Mouse (Mus musculus): ENCODE data around the gene Smg6. TPM values are rescaled to one million over a fixed set of nuclear protein-coding genes. Genes with fewer than 3 reads are reported as not detected.

Gene Smg6
- polyA plus RNA-seq, 1 experiment, result 25.3 TPM

DNA sequence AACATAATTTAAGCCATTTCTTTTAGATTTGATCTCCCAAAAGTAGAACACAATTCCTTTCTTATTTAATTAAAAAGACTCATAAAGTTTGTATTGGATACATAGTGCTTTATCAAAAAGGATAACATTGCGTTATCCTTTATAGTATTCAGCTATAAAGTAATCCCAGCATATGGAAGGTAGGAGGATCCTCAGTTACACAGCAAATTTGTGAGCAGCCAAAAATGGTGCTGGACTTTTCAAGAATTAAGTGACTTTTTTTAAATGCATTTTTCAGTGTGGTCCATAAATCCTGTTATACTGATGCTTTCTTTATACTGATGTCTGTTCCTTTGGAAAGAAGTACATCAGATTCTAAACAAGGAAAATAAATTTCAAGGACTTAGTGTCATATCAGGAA, 169.1 kb downstream of the Smg6 start:
- Histone ChIP-seq H3K4me3 (ENCODE audit: low read depth, low read length) (no peak overlapping the region), H3K9me3 (replicated peaks; ENCODE audit: control insufficient read depth, insufficient read depth, low read length, poor library complexity, severe bottlenecking) (no peaks in the 10 kb centered on the region), H3K36me3 (ENCODE audit: control insufficient read depth, insufficient read depth, low read length, poor library complexity, severe bottlenecking) (no peaks in the 10 kb centered on the region), H3K27me3 (ENCODE audit: control insufficient read depth, insufficient read depth, low read length, poor library complexity, severe bottlenecking) (no peaks in the 10 kb centered on the region), H3K9ac (ENCODE audit: low read depth, poor library complexity, severe bottlenecking) (no peak overlapping the region), H3K4me1 (ENCODE audit: control insufficient read depth, insufficient read depth, low read length) (no peaks in the 10 kb centered on the region), H3K27ac (ENCODE audit: insufficient read depth, low read length) (no peak overlapping the region)
- TF ChIP-seq CTCF (IDR thresholded peaks at IDR 0.05; ENCODE audit: low read depth, low read length), result no peak
- TF ChIP-seq EP300 (IDR thresholded peaks at IDR 0.05; ENCODE audit: insufficient read depth, low read depth, low read length), result no peak

DNA sequence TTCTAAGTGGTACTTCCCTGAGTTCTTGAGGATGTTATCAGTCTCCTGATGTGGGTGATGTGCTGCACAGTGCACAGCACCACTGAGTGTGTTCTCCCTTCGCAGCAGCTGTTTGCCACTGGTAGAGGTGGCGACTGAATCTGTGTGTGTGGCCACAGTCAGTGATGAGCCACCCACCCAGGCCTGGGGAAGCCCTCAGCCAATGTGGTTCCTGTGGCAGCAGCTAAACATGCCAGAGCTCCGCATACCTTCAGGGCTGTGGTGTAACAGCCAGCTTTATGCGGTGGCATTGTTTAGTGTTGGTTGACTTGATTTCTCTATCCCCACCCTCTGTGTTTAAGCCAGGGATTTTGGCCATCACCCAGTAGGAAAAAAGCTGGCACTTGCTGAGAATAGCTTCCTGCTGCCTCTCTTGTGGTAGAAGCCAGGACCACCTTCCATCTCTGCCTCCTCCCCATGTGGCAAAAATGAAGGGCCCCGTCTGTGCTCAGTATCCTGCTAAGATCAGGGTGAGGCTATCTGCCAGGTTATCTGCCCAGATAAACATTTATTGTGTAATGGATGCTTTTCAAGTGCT, 177.2 kb downstream of the Smg6 start:
- no peaks in the 10 kb centered on the region for H3K9me3 ChIP-seq (replicated peaks; ENCODE audit: control insufficient read depth, insufficient read depth, low read length, poor library complexity, severe bottlenecking)
- H3K36me3 ChIP-seq (ENCODE audit: control insufficient read depth, insufficient read depth, low read length, poor library complexity, severe bottlenecking), result no peaks in the 10 kb centered on the region
- H3K27me3 ChIP-seq (ENCODE audit: control insufficient read depth, insufficient read depth, low read length, poor library complexity, severe bottlenecking), result no peaks in the 10 kb centered on the region
- no peaks in the 10 kb centered on the region for H3K4me1 ChIP-seq (ENCODE audit: control insufficient read depth, insufficient read depth, low read length)
- no peak overlapping the region for H3K27ac ChIP-seq (ENCODE audit: insufficient read depth, low read length)
- TF ChIP-seq POLR2A (IDR thresholded peaks at IDR 0.05; ENCODE audit: insufficient read depth, low read length) (no peak), EP300 (IDR thresholded peaks at IDR 0.05; ENCODE audit: insufficient read depth, low read depth, low read length) (no peak), CTCF (IDR thresholded peaks at IDR 0.05; ENCODE audit: low read depth, low read length) (no peak)
- no peak overlapping the region for H3K9ac ChIP-seq (ENCODE audit: low read depth, poor library complexity, severe bottlenecking)
- no peak overlapping the region for H3K4me3 ChIP-seq (ENCODE audit: low read depth, low read length)

- Histone ChIP-seq H3K36me3 (ENCODE audit: control insufficient read depth, insufficient read depth, low read length, poor library complexity, severe bottlenecking) (no peaks in the 10 kb centered on the region), H3K27ac (ENCODE audit: insufficient read depth, low read length) (no peak overlapping the region), H3K27me3 (ENCODE audit: control insufficient read depth, insufficient read depth, low read length, poor library complexity, severe bottlenecking) (no peaks in the 10 kb centered on the region), H3K4me3 (ENCODE audit: low read depth, low read length) (no peak overlapping the region), H3K4me1 (ENCODE audit: control insufficient read depth, insufficient read depth, low read length) (no peaks in the 10 kb centered on the region), H3K9me3 (replicated peaks; ENCODE audit: control insufficient read depth, insufficient read depth, low read length, poor library complexity, severe bottlenecking) (no peaks in the 10 kb centered on the region), H3K9ac (ENCODE audit: low read depth, poor library complexity, severe bottlenecking) (no peak overlapping the region)
- TF ChIP-seq POLR2A (IDR thresholded peaks at IDR 0.05; ENCODE audit: insufficient read depth, low read length) (no peak), EP300 (IDR thresholded peaks at IDR 0.05; ENCODE audit: insufficient read depth, low read depth, low read length) (no peak), CTCF (IDR thresholded peaks at IDR 0.05; ENCODE audit: low read depth, low read length) (no peak)
Observed at GRCm38 (mm10) chr11:75106614-75107013, 181.0 kb downstream of the Smg6 start.

- Histone ChIP-seq H3K9me3 (replicated peaks; ENCODE audit: control insufficient read depth, insufficient read depth, low read length, poor library complexity, severe bottlenecking) (no peaks in the 10 kb centered on the region), H3K27ac (ENCODE audit: insufficient read depth, low read length) (no peak overlapping the region), H3K4me3 (ENCODE audit: low read depth, low read length) (no peak overlapping the region), H3K9ac (ENCODE audit: low read depth, poor library complexity, severe bottlenecking) (no peak overlapping the region), H3K27me3 (ENCODE audit: control insufficient read depth, insufficient read depth, low read length, poor library complexity, severe bottlenecking) (no peaks in the 10 kb centered on the region), H3K36me3 (ENCODE audit: control insufficient read depth, insufficient read depth, low read length, poor library complexity, severe bottlenecking) (no peaks in the 10 kb centered on the region), H3K4me1 (ENCODE audit: control insufficient read depth, insufficient read depth, low read length) (no peaks in the 10 kb centered on the region)
- TF ChIP-seq CTCF (IDR thresholded peaks at IDR 0.05; ENCODE audit: low read depth, low read length) (no peak), EP300 (IDR thresholded peaks at IDR 0.05; ENCODE audit: insufficient read depth, low read depth, low read length) (no peak), POLR2A (IDR thresholded peaks at IDR 0.05; ENCODE audit: insufficient read depth, low read length) (no peak)
Observed at GRCm38 (mm10) chr11:75108909-75109308, 183.3 kb downstream of the Smg6 start.

GRCm38 (mm10) chr11:75116379-75116778, 190.8 kb downstream of the Smg6 start:
- no peak overlapping the region for H3K9ac ChIP-seq (ENCODE audit: low read depth, poor library complexity, severe bottlenecking)
- no peak overlapping the region for H3K27ac ChIP-seq (ENCODE audit: insufficient read depth, low read length)
- H3K9me3 ChIP-seq (replicated peaks; ENCODE audit: control insufficient read depth, insufficient read depth, low read length, poor library complexity, severe bottlenecking), result no peaks in the 10 kb centered on the region
- TF ChIP-seq POLR2A (IDR thresholded peaks at IDR 0.05; ENCODE audit: insufficient read depth, low read length), result no peak
- TF ChIP-seq CTCF (IDR thresholded peaks at IDR 0.05; ENCODE audit: low read depth, low read length), result no peak
- TF ChIP-seq EP300 (IDR thresholded peaks at IDR 0.05; ENCODE audit: insufficient read depth, low read depth, low read length), result no peak
- no peaks in the 10 kb centered on the region for H3K27me3 ChIP-seq (ENCODE audit: control insufficient read depth, insufficient read depth, low read length, poor library complexity, severe bottlenecking)
- no peaks in the 10 kb centered on the region for H3K36me3 ChIP-seq (ENCODE audit: control insufficient read depth, insufficient read depth, low read length, poor library complexity, severe bottlenecking)
- no peak overlapping the region for H3K4me3 ChIP-seq (ENCODE audit: low read depth, low read length)
- H3K4me1 ChIP-seq (ENCODE audit: control insufficient read depth, insufficient read depth, low read length), result no peaks in the 10 kb centered on the region

- Histone ChIP-seq H3K9ac (ENCODE audit: low read depth, poor library complexity, severe bottlenecking) (no peak overlapping the region), H3K4me3 (ENCODE audit: low read depth, low read length) (no peak overlapping the region), H3K36me3 (ENCODE audit: control insufficient read depth, insufficient read depth, low read length, poor library complexity, severe bottlenecking) (no peaks in the 10 kb centered on the region; the same call in 1 of the 2 replicates), H3K9me3 (replicated peaks; ENCODE audit: control insufficient read depth, insufficient read depth, low read length, poor library complexity, severe bottlenecking) (no peaks in the 10 kb centered on the region), H3K27me3 (ENCODE audit: control insufficient read depth, insufficient read depth, low read length, poor library complexity, severe bottlenecking) (no peaks in the 10 kb centered on the region), H3K4me1 (ENCODE audit: control insufficient read depth, insufficient read depth, low read length) (no peaks in the 10 kb centered on the region), H3K27ac (ENCODE audit: insufficient read depth, low read length) (no peak overlapping the region)
- TF ChIP-seq POLR2A (IDR thresholded peaks at IDR 0.05; ENCODE audit: insufficient read depth, low read length) (no peak), EP300 (IDR thresholded peaks at IDR 0.05; ENCODE audit: insufficient read depth, low read depth, low read length) (no peak), CTCF (IDR thresholded peaks at IDR 0.05; ENCODE audit: low read depth, low read length) (no peak)
Observed at GRCm38 (mm10) chr11:75118141-75118540, 192.5 kb downstream of the Smg6 start.

Measured in ES-Bruce4 (cell line).